In genomic region chr5:118944256-118944655, GRCm38 (mm10) we compare ENCODE assay signal across 22 mouse cellular contexts.
DNase-seq lines count a peak whose midpoint lies in the region; ATAC-seq lines count a peak whose summit lies in the region.
"Had no signal": no experiment of that assay in that cellular context is flagged by ENCODE, and none has a peak within 500 bp of the region (broad histone marks: within the 10 kb centered on the region; RNA-seq: fewer than 3 reads in every experiment).

No protein-coding gene starts in this region.

- no peaks in the 10 kb centered on the region for H3K36me3 ChIP-seq in forebrain, embryonic 16.5 days (ENCODE audit: control insufficient read depth, insufficient read depth)
- H3K36me3 ChIP-seq in forebrain, embryonic 10.5 days (replicated peaks) = no peaks in the 10 kb centered on the region
- no peaks in the 10 kb centered on the region for H3K36me3 ChIP-seq in limb, embryonic 11.5 days (ENCODE audit: control insufficient read depth, insufficient read depth, low read length)
- no peaks in the 10 kb centered on the region for H3K36me3 ChIP-seq in liver, embryonic 11.5 days (ENCODE audit: control insufficient read depth, insufficient read depth, low read length)
- H3K36me3 ChIP-seq: embryonic facial prominence, embryonic 12.5 days; forebrain, embryonic 15.5 days; liver, embryonic 13.5 days; lung, embryonic 15.5 days; neural tube, embryonic 12.5 days had no signal

- 5% methylated on average over 7 of the region's 7 CpGs for WGBS in forebrain, embryonic 16.5 days
- 11% methylated on average over 7 of the region's 7 CpGs for WGBS in forebrain, embryonic 10.5 days
- 10% methylated on average over 7 of the region's 7 CpGs for WGBS in limb, embryonic 11.5 days
- WGBS in liver, embryonic 11.5 days = 47% methylated on average over 7 of the region's 7 CpGs

- peaks cover 26% of the 10 kb centered on the region for H3K4me1 ChIP-seq in forebrain, embryonic 16.5 days (replicated peaks; ENCODE audit: control insufficient read depth, insufficient read depth, low read length)
- H3K4me1 ChIP-seq in forebrain, embryonic 10.5 days = peaks cover 44% of the 10 kb centered on the region
- H3K4me1 ChIP-seq in limb, embryonic 11.5 days (ENCODE audit: control insufficient read depth, insufficient read depth, low read length) = peaks cover 35% of the 10 kb centered on the region
- no peaks in the 10 kb centered on the region for H3K4me1 ChIP-seq in liver, embryonic 11.5 days (replicated peaks; ENCODE audit: control insufficient read depth, insufficient read depth, low read length)
- H3K4me1 ChIP-seq: liver, embryonic 13.5 days; lung, embryonic 15.5 days had no signal

- no peaks in the 10 kb centered on the region for H3K27me3 ChIP-seq in forebrain, embryonic 16.5 days (replicated peaks; ENCODE audit: control insufficient read depth, insufficient read depth, low read length)
- peaks cover 99% of the 10 kb centered on the region for H3K27me3 ChIP-seq in forebrain, embryonic 10.5 days (ENCODE audit: poor library complexity, severe bottlenecking)
- H3K27me3 ChIP-seq in limb, embryonic 11.5 days (ENCODE audit: control insufficient read depth, insufficient read depth, low read length) = peaks cover 2% of the 10 kb centered on the region
- no peaks in the 10 kb centered on the region; the same call in none of the 2 replicates for H3K27me3 ChIP-seq in liver, embryonic 11.5 days (replicated peaks; ENCODE audit: control insufficient read depth, insufficient read depth, low read length)
- H3K27me3 ChIP-seq: embryonic facial prominence, embryonic 12.5 days; forebrain, embryonic 15.5 days; lung, embryonic 15.5 days had no signal

- peak; percentile 61 for ATAC-seq in forebrain, embryonic 16.5 days
- 0 out of 2 replicates have a peak, but pooled peaks have one; percentile 35 for ATAC-seq in limb, embryonic 11.5 days (ENCODE audit: insufficient number of reproducible peaks, low FRiP score, low TSS enrichment, low read depth)
- no peak for ATAC-seq in liver, embryonic 11.5 days (replicated peaks; ENCODE audit: low FRiP score)
- ATAC-seq in activated CD4-positive, CD25-positive, alpha-beta regulatory T cell, adult 4 months = no peak
- ATAC-seq: forebrain, embryonic 15.5 days had no signal

- H3K9me3 ChIP-seq in forebrain, embryonic 16.5 days (ENCODE audit: control insufficient read depth, low read length) = no peaks in the 10 kb centered on the region
- H3K9me3 ChIP-seq in forebrain, embryonic 10.5 days = no peaks in the 10 kb centered on the region
- no peaks in the 10 kb centered on the region for H3K9me3 ChIP-seq in limb, embryonic 11.5 days (ENCODE audit: control insufficient read depth, low read length)
- H3K9me3 ChIP-seq in liver, embryonic 11.5 days (ENCODE audit: control insufficient read depth, low read length) = no peaks in the 10 kb centered on the region
- H3K9me3 ChIP-seq: embryonic facial prominence, embryonic 12.5 days; forebrain, embryonic 15.5 days; liver, embryonic 13.5 days; lung, embryonic 15.5 days; neural tube, embryonic 12.5 days had no signal

- no peak overlapping the region for H3K9ac ChIP-seq in forebrain, embryonic 16.5 days (replicated peaks; ENCODE audit: low read depth, low read length)
- no peak overlapping the region for H3K9ac ChIP-seq in limb, embryonic 11.5 days (ENCODE audit: low read length)
- H3K9ac ChIP-seq in liver, embryonic 11.5 days (ENCODE audit: low read depth, low read length) = no peak overlapping the region
- H3K9ac ChIP-seq: embryonic facial prominence, embryonic 12.5 days; forebrain, embryonic 15.5 days; hindbrain, embryonic 14.5 days; liver, embryonic 13.5 days; lung, embryonic 15.5 days; neural tube, embryonic 12.5 days had no signal

- no peak overlapping the region for H3K4me3 ChIP-seq in forebrain, embryonic 16.5 days (replicated peaks; ENCODE audit: low read length)
- H3K4me3 ChIP-seq in forebrain, embryonic 10.5 days = no peak overlapping the region
- H3K4me3 ChIP-seq in limb, embryonic 11.5 days (ENCODE audit: low read depth, low read length) = no peak overlapping the region
- no peak overlapping the region for H3K4me3 ChIP-seq in liver, embryonic 11.5 days (ENCODE audit: low read depth, low read length)
- H3K4me3 ChIP-seq: embryonic facial prominence, embryonic 12.5 days; forebrain, embryonic 15.5 days; gastrocnemius, adult 2 months; layer of hippocampus, adult 2 months; left cerebral cortex, adult 2 months; liver, embryonic 13.5 days; lung, embryonic 15.5 days; neural tube, embryonic 12.5 days had no signal

- no peak for DNase-seq in forebrain, embryonic 10.5 days (ENCODE audit: extremely low spot score, low spot score)
- DNase-seq in NIH3T3 (ENCODE audit: low read depth) = peak; percentile 41
- peak; percentile 56 for DNase-seq in embryo, embryonic 11 days
- peak; percentile 76 for DNase-seq in limb, embryonic 11.5 days (ENCODE audit: low spot score)
- no peak for DNase-seq in thymus, postnatal 36 days
- no peak for DNase-seq in liver, embryonic 11.5 days (ENCODE audit: low spot score)
- DNase-seq: adrenal gland, postnatal 36 days; cerebellum, adult 8-10 months; gastrocnemius, adult 2 months; kidney, adult 18-20 months; kidney, postnatal 10 days; liver, embryonic 13.5 days; thymus, postnatal 25 days had no signal

- H3K27ac ChIP-seq in forebrain, embryonic 16.5 days (ENCODE audit: low read length) = no peak overlapping the region
- no peak overlapping the region for H3K27ac ChIP-seq in forebrain, embryonic 10.5 days
- H3K27ac ChIP-seq in limb, embryonic 11.5 days (replicated peaks; ENCODE audit: low read depth, low read length) = no peak overlapping the region
- H3K27ac ChIP-seq in liver, embryonic 11.5 days (ENCODE audit: low read depth, low read length) = no peak overlapping the region
- H3K27ac ChIP-seq: embryonic facial prominence, embryonic 12.5 days; forebrain, embryonic 15.5 days; gastrocnemius, adult 2 months; hindbrain, embryonic 14.5 days; layer of hippocampus, adult 2 months; left cerebral cortex, adult 2 months; liver, embryonic 13.5 days; lung, embryonic 15.5 days; neural tube, embryonic 12.5 days had no signal

- H3K4me2 ChIP-seq in forebrain, embryonic 16.5 days (ENCODE audit: low read length) = no peak overlapping the region
- no peak overlapping the region for H3K4me2 ChIP-seq in limb, embryonic 11.5 days (ENCODE audit: low read depth, severe bottlenecking)
- no peak overlapping the region for H3K4me2 ChIP-seq in liver, embryonic 11.5 days
- H3K4me2 ChIP-seq: embryonic facial prominence, embryonic 12.5 days; forebrain, embryonic 15.5 days; hindbrain, embryonic 14.5 days; liver, embryonic 13.5 days; lung, embryonic 15.5 days; neural tube, embryonic 12.5 days had no signal

Comparison
In these comparisons a context has a peak if more than half of its experiments do, and no peak if none do; other contexts are left out.
1. ATAC-seq: peak in forebrain, embryonic 16.5 days (single experiment) and limb, embryonic 11.5 days (single experiment); none in liver, embryonic 11.5 days (single experiment) and activated CD4-positive, CD25-positive, alpha-beta regulatory T cell, adult 4 months (single experiment).
2. DNase-seq: peak in NIH3T3 (single experiment), embryo, embryonic 11 days (single experiment) and limb, embryonic 11.5 days (single experiment); none in forebrain, embryonic 10.5 days (single experiment), thymus, postnatal 36 days (0 of 2) and liver, embryonic 11.5 days (single experiment).